Mouse (Mus musculus): Measurements from ENCODE around the gene Gm17662. TPM values are rescaled to one million over a fixed set of nuclear protein-coding genes. Genes with fewer than 3 reads are reported as not detected.

The Gm17662 gene
- not detected for polyA plus RNA-seq (2017; shearing (Covaris generic))

DNA sequence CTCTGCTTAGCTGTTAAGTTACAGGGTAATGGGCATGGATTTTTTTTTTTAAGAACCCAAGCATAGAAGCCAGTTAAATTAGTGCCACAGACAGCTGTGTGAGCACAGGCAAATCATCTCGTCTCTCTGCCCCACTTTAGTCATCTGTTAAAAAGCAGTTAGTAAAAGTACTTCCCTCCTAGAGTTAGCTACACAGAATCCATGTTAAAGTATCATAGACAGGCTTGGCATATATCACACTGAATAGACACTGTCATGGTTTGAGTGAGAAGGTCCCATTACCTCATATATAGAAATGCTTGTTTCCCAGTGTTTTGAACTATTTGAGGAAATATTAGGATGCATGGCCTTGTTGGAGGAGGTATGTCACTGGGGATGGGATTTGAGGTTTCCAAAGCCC, at the start of gene Gm17662:
TSS of gene Gm17662 (plus strand) at position 301 of the 400 bp plus-strand sequence.
- ATAC-seq, result no peak

DNA sequence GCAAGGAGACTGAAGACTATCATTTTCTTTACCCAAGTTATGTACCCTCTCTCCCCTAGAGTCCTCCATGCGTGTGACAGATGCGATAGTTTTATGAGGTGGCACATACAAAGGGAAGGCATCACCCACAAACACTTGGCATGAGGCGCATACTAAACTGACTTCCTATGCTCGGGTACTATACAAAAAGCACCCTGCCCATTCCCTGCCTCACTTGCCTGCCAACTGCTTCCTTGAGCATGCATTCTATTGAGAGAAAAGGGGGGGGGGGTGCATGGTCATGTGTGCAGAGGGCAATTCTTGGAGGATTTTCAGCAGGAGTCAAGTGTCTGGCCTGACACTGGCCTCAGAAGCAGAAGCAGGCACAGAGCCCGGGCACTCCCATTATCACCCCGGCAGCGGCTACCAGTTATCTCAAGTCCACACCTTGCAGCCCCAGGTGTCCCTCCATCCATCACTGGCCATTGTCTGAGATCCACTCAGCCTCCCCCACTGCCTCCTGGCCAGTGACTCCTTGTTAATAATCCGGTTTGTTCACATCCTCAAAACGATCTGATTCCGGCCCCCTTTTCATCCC, 46.3 kb upstream of the Gm17662 start:
- ATAC-seq, result no peak

DNA sequence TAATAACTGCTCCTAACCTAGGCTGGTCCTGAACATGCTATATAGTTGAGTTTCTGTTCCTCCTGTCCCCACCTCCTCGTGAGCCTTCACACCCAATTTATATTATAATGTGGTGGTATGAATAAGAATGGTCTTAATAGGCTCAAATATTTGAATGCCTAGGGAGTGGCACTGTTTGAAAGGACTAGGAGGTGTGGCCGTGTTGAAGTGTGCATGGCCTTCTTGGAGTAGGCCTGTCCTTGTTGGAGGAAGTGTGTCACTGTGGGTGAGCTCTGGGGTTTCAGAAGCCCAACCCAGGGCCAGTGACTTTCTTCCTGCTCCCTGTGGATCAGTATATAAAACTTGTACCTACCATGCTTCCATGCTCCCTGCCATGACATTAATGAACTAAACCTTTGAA, 43.5 kb upstream of the Gm17662 start:
- ATAC-seq, result no peak

DNA sequence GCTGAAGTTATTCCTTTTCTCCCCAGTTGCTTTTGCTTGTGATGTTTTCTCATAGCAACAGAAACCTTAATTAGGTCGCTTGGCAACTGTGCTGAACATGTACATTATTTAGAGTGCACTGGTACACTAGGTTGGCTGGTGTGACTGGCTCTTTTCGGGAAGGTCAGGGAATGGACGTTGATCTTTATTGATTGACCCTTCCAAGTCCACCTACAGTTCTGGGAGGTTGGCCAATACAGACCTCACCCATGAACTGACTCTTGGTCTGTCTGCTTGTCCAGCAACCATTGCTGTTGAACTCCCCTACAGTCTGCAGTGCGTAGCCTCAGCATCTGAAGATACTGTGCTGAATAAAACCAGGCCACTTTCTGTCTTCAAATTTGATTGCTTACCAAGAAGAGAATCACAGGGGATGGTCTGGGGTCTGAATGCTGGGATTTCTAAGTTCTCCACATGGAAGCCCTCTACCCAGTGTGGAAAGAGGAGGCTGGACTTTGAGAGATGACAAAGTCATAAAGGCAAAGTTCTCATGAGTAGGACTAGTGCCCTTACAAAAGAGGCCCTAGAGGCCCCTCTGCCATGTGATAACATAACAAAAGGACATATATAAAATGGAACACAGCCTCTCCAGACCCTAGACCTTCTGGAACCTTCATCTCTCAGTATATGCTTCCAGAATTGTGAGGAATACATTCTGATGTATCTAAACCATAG, 40.5 kb upstream of the Gm17662 start:
- no peak for ATAC-seq

DNA sequence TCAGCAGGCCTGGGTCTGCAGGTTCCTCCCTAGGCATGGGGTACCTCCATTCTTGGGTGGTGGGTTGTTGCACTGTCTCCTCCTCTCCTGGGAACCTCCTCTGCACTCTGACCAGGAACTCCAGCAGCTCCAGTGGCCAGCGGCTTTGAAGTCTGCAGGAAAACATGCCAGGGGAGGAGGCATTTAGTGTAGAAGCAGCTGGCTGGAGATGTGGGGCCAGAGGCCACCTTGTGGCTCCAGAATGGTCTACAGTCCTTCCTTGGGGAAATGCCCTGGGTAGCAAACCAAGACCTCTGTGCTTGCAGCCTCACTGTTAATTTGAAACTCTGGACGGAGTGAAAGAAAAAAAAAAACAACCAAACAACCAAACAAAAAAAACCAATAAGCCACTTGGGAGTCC, 39.6 kb upstream of the Gm17662 start:
- ATAC-seq, result no peak

DNA sequence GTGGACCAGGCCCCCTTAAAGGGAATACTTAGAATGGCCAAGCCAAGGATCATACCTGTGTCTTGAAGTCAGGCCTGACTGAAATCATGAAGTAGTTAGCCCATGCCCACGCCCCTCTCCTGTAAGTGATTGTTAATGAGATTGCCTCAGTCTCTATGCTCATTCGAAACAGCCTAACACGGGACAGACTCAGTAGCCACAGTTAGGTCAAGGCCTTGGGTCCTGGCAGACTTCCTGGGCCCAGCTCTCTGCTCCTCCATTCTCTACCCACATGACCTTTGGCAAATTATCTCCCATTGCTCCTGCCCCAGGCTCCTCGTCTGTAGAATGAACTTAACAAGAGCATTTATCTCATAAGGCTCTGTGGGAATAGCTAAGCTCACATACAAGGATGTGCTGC, 38.1 kb upstream of the Gm17662 start:
- no peak for ATAC-seq

DNA sequence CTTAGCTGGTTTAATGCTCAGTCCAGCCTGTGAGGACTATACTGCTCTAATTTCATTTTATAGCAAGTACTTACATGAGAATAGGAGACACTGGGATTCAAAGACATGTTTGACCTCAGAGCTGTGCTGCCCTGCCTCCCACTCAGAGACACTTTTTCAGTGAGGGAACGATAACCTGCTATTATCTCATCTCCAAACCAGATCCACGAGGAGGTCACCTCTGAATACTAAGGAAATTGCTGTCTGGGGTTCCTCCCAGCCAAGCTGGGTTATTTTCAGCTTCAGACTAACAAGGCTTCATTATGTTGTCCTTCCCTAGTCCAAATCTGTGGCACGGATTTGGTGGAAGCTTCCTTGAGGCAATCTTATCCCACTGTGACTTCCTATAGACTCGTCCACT, 37.2 kb upstream of the Gm17662 start:
- no peak for ATAC-seq

DNA sequence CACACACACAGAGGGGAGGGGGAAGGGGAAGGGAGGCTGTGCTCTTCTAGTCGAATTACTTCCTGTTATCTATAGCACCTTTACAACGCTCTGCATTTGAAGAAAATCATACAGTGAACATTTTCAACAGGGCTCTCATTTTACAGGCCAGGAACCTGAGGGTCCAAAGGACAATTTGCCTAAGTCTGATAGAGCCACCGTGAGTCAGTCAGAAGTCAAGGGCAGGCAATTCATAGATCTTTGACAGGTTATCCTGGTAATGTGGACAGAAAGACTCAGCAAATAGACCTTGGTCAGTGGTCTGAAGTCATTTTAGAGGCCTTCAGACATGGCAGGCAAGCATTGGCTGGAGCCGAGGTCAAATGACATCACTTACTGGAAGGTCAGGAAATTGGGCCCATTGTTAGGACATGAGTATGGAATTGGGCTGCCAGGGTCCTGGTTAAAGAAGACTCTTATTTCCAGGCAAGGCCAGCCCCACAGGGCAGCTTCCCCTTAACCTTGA, 33.5 kb upstream of the Gm17662 start:
- ATAC-seq, result no peak

DNA sequence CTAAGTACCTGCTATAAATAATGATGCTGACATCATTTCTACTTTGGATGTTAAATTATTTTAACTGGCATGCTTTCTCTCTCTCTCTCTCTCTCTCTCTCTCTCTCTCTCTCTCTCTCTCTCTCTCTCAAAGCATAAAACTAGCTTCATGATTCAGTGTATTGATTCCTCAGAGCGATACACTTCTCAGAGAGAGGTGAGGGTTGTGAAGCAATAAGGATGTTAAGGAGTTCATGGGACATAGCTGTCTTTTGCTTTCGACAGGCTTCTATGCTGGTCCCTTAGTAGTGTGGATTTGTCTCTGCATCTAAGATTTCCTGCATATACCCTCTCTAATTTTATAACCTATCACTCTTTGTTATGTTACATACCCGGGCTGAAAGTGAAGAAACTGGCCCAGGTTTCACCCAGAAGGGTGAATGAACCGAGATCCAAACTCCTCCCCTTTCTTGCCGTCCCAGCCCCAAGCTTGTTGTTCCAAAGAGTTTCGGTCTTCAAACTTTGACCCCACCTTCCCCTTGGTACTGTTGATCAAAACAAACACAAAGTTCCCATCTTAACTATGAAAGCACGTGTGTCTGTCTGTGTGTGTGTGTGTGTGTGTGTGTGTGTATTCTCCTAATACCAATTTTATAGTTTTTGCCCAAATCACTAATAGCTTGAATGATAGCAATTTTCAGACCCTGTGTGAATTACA, 32.6 kb upstream of the Gm17662 start:
- ATAC-seq, result no peak

DNA sequence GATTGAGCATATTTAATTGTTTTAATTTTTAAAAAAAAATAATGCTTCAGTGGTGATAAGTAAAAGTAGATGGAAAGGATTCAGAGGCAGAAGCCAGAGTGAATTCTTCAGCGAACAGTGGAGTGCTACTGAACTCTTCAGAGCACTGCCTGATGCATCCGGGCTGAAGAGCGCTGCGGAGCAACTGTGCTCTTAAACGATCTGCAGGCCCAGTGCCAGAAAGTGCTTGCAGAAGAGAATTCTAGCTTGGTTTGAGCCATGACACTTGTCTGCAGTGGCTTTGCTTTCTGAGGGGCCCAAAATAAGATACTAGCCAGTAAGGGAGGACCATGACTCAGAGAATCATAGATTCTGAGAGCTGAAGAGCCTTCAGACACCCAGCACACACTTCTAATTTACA, 28.2 kb upstream of the Gm17662 start:
- ATAC-seq, result no peak

DNA sequence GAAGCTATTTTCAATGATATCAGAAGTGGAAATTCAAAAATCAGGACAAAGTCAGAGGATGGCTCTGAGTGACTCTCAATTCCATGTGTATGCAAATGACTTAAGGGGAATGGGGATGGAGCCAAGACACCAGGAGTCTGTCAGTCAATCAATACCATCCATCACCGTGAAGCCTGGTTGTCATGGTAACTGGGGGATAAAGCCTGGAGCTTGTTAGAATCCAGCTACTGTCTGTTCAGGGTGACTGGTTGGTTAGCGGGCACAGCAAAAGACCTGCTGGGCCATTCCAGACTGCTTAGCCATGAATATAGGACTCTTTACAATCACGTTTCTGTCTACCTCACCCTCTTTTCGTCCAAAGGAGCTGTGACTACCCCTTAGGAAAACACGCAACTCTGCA, 22.0 kb upstream of the Gm17662 start:
- no peak for ATAC-seq

DNA sequence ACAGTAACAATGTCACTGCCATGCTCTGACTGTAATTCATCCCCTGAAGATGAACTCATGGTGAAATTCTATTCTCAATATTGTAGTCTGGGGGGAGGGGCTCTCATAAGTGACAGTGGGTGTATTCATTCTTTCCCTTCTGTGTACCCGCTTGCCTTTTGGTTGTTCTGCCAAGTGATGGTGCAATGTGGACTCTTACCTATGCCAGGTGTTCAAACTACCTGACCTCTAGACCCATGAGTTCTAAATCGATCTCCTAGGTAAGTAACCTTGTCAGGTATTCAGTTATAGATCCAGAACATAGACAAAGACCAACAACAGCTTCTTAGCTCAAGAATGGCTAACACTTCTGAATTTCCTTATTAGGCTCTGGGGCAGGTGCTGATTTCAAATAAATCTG, 18.8 kb upstream of the Gm17662 start:
- no peak for ATAC-seq

DNA sequence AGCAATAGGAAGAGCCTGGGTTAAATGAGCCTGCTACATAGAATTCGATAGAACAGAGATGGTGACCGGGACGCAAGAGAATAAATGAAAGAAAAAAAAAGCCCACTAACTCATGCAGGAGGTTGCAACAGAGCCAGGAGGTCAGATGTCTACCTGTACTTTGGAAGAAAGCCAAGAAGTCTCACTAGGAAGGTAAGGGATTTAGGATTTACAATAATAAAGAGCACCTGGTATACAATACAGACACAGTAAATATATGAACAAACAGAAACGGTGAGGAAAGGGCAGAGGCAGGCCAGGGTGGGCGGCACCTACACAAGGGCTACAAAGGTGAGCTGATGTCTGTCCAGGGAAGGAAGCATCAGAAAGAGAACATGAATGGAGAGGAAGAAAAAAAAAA, 14.9 kb upstream of the Gm17662 start:
- ATAC-seq, result no peak

DNA sequence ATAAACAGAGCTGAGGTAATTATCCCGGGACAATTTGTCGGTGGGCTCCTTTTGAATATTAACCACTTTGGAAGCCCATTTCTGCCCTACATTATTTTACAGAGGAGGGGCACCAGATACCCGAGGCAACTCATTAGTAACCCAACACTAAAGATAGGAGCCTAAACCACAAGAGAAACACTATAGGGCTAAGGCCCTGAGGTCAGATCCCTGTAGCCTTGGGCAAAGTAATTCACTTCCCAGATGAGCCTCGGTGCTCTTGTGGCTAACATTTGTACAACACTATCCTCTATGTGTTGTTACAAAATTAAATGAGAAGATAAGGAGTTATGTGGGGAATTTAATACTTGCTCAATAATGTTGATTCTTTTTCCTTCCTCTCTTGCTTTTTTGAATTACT, 13.6 kb upstream of the Gm17662 start:
- no peak for ATAC-seq

DNA sequence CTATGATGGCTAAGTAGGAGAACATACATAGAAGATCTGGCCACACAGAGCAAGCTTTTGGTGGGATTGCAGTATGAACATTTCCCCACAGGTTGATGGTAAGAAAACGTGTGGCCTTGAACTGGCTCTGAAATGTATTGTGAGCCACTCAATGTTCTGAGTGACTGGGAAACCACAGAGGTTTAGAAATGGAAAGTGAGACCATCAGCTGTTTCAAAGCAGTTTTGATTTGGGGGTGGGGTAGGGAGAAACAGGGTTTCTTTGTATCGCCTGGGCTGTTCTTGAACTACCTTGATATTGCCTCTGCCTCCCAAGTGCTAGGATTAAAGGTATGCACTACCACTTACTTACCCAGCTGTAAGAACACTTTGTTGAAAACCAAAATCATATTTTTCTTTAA, 1.9 kb upstream of the Gm17662 start:
- ATAC-seq, result no peak

DNA sequence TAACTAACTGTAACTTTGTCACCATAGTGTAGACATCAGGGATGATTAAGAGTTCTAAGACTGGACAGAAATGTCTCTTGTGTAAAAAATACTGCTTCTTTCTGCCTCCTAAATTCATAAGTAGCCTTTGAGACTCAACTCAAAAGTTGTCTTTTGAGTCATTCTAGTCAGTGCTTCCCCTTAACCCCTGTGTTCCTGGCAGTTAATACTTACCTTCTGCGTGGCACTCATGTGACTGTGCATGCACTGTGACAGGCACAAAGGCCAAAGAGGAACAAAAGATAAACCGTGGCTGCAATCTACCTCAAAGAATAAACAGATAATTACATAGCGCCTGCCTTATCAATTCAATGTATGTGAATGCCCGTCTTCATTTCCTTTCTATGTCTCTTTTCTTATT, 694 bp downstream of the Gm17662 start:
- no peak for ATAC-seq

DNA sequence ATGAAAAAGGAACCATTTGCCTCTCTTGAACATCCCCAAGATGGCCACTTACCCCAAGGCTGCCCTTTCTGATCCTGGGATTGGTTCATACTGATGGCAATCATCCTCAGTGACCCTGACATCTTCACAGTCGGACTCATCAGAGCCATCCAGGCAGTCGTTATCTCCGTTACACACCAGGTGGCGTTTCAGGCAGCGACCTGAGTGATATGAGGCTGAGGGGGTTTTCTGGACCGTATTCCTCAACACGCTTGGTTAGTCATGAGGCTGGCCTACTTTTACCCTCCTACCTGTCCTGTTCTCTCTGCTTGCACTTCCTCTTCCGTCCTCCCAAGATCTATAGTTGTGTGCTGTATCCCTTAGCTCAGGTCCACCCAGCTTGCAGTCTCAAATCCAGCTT, 4.1 kb downstream of the Gm17662 start:
- ATAC-seq, result no peak

DNA sequence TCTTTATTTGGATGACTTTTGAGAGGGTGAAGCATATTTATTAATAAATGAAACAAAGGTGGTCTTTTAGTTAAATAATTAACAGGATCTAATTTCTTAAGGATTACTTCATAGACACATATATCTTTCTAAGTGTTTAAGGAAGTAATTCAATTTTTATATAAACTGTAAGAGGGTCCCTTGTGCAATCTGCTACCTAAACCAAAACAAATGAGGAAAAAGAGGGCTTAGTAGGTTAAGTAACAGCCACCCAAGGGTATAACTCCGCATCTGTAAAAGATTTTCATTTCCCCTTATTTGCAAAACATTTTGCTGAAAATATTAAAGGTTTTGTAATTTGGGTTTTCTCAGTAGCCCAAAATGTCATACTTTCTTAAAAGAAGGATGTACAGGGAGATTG, 7.3 kb downstream of the Gm17662 start:
- no peak for ATAC-seq

DNA sequence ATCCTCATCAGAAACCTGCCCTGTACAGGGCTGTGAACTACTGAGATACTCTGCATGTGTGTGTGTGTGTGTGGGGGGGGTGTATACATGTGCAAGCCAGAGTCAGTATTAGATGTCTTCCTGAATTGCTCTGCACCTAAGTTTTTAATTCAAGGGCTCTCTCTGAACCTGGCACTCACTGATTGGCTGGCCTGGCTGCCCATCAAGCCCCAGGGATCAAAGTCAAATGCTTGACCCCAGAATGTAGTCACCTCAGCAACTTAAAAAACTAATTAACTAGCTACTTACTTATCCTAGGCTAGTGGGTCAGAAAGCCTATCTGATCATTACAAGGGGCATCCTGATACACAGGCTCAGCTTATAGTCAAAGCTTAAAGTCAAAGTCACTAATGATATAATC, 12.5 kb downstream of the Gm17662 start:
- no peak for ATAC-seq

DNA sequence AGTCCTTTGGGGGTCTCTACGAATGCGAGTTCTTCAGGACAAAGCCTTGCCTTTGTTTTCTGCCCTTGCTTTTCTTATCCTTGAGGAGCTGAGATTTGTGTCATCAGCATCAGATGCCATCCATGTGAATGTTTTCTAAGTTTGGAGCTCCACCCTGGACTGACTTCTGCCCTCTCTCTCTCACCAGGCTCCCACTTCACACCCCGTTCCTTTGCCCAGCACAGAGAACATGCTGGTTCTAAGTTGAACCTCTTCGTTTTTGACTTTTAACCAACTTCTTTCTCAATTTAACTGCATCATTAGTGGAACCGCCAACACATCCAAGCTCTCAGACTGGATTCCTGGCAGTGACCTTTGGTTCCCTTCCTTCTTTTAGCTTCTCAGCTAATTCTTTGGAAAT, 13.1 kb downstream of the Gm17662 start:
- ATAC-seq, result no peak

DNA sequence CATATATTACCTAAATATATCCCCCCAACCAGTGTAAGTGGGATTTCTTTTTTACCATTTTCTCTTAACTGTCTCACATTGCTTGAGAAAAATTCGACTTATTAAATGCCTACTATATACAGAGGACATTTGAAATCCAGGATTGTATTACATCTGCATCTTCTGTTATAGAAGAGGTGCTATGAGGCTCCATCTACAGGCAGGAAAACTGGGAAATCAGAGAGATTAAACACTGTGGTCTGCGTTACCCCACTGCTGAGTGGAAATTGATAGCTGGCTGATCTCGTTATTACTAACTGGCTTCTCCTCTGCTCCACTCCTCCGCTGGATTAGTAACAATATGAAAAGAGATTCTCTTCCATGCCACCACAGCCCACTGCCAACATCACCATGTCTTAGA, 18.7 kb downstream of the Gm17662 start:
- no peak for ATAC-seq

DNA sequence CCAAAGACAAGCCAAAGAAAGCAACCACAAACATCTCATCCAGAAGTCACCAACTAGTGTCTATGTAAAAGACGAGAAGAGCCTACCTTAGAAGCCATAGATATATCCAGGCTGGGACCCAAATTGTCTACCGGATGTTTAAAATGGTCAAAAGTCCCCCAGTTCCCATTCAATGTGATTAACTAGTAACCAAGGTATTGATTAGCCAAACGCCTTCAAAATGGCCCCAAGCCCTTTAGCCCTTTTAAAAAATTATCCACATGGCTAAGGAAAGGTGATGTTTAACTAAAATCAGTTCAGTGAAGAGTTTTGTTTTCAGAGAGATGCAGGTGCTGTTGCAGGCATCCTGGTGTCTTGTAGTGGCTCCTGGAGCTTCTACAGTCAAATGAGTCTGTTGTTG, 19.2 kb downstream of the Gm17662 start, which contains the start of gene C8a:
TSS of gene C8a (minus strand) at position 76 of the 400 bp plus-strand sequence.
- no peak for ATAC-seq

DNA sequence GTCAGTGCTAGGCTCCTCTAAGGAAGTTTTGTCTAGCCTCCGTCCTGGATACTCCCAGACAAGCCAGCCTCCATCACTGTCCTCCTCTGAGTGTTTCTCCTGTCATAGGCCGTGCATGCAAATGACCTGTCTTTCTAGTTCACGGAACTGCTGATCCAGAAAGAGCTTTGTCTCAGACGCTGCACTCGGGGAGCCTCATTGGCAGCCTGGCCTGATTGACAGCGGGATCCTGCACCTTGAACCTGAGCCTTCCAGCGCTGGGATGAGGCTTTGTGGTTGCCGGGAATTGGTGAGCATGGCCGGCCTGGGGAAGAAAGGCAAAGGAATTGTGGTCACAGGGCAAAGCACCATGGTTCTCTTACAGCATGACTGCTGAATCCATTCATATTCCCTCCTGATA, 30.4 kb downstream of the Gm17662 start:
- no peak for ATAC-seq

Data from CD4-positive, CD25-positive, alpha-beta regulatory T cell, adult 4 months (primary cell).